Mouse (Mus musculus): Measurements from ENCODE around the gene D030056L22Rik. TPM values are rescaled to one million over a fixed set of nuclear protein-coding genes. Genes with fewer than 3 reads are reported as not detected.
A peak's percentile ranks its signal among the peaks of the same experiment; 100 is the strongest.

D030056L22Rik gene
- total RNA-seq, 2 experiments from 2014 or later: 22.3 to 26.0 TPM

- intact Hi-C loops (cut with DNase I): loop anchor here (10.0 kb wide), 2 partner anchors 82 to 118 kb away; partner anchors contain the start of genes Nmrk1 and Ostf1
- peak; percentile 33 to 39 for DNase-seq (ENCODE audit: low spot score in 2 of 2)
These were observed 3.4 kb downstream of the D030056L22Rik start for GRCm38 (mm10) chr19:18716374-18716773.

- intact Hi-C loops (cut with DNase I): no loop called here
These were observed 7.3 kb downstream of the D030056L22Rik start for GRCm38 (mm10) chr19:18720337-18720736.

GRCm38 (mm10) chr19:18725186-18725585, 12.2 kb downstream of the D030056L22Rik start:
- no peak for DNase-seq (ENCODE audit: low spot score in 2 of 2)
- intact Hi-C loops (cut with DNase I): no loop called here

More at GRCm38 (mm10) chr19:18720337-18720736, 7.3 kb downstream of the D030056L22Rik start:
- DNase-seq (ENCODE audit: low spot score in 2 of 2): no peak

- intact Hi-C loops (cut with DNase I): no loop called here
- DNase-seq (ENCODE audit: low spot score in 2 of 2): no peak
These were observed 17.3 kb downstream of the D030056L22Rik start for GRCm38 (mm10) chr19:18730255-18730654.

- DNase-seq (ENCODE audit: low spot score in 2 of 2): no peak
- intact Hi-C loops (cut with DNase I): no loop called here
These were observed 18.1 kb downstream of the D030056L22Rik start for GRCm38 (mm10) chr19:18731077-18731476.

GRCm38 (mm10) chr19:18735901-18736300, 22.9 kb downstream of the D030056L22Rik start:
- no peak for DNase-seq (ENCODE audit: low spot score in 2 of 2)
- intact Hi-C loops (cut with DNase I): no loop called here

- intact Hi-C loops (cut with DNase I): no loop called here
- no peak for DNase-seq (ENCODE audit: low spot score in 2 of 2)
These were observed 26.2 kb downstream of the D030056L22Rik start for GRCm38 (mm10) chr19:18739146-18739545.

GRCm38 (mm10) chr19:18743946-18744345, 31.0 kb downstream of the D030056L22Rik start:
- no peak for DNase-seq (ENCODE audit: low spot score in 2 of 2)
- intact Hi-C loops (cut with DNase I): no loop called here

- DNase-seq (ENCODE audit: low spot score in 2 of 2): no peak
- intact Hi-C loops (cut with DNase I): no loop called here
These were observed 33.8 kb downstream of the D030056L22Rik start for GRCm38 (mm10) chr19:18746576-18747340.

- intact Hi-C loops (cut with DNase I): no loop called here
These were observed 34.4 kb downstream of the D030056L22Rik start for GRCm38 (mm10) chr19:18747379-18747778.

GRCm38 (mm10) chr19:18749598-18750339, 36.8 kb downstream of the D030056L22Rik start, which contains the start of gene Trpm6:
Gene Trpm6, plus strand, starts transcription at chr19:18749983.
- no peak for DNase-seq (ENCODE audit: low spot score in 2 of 2)
- intact Hi-C loops (cut with DNase I): no loop called here

More at GRCm38 (mm10) chr19:18747379-18747778, 34.4 kb downstream of the D030056L22Rik start:
- no peak for DNase-seq (ENCODE audit: low spot score in 2 of 2)

GRCm38 (mm10) chr19:18757191-18757590, 44.2 kb downstream of the D030056L22Rik start:
- intact Hi-C loops (cut with DNase I): no loop called here
- DNase-seq (ENCODE audit: low spot score in 2 of 2): no peak

GRCm38 (mm10) chr19:18757706-18758105, 44.7 kb downstream of the D030056L22Rik start:
- intact Hi-C loops (cut with DNase I): no loop called here
- no peak for DNase-seq (ENCODE audit: low spot score in 2 of 2)

GRCm38 (mm10) chr19:18758269-18758668, 45.3 kb downstream of the D030056L22Rik start:
- DNase-seq (ENCODE audit: low spot score in 2 of 2): no peak
- intact Hi-C loops (cut with DNase I): no loop called here

- no peak for DNase-seq (ENCODE audit: low spot score in 2 of 2)
- intact Hi-C loops (cut with DNase I): no loop called here
These were observed 45.9 kb downstream of the D030056L22Rik start for GRCm38 (mm10) chr19:18758916-18759315.

- intact Hi-C loops (cut with DNase I): no loop called here
- DNase-seq (ENCODE audit: low spot score in 2 of 2): no peak
These were observed 53.4 kb downstream of the D030056L22Rik start for GRCm38 (mm10) chr19:18766399-18766798.

Other genes starting within 250 kb of the D030056L22Rik start
- gene Ostf1, start 81.4 kb upstream of the D030056L22Rik start, total RNA-seq (2021): 10 to 100 TPM; 13.6 to 16.8 TPM
- 1 to 10 TPM; 4.8 TPM for gene Nmrk1, start 81.2 kb upstream of the D030056L22Rik start, total RNA-seq (2021)
- gene Carnmt1, start 42.4 kb upstream of the D030056L22Rik start, total RNA-seq (2021): 10 to 100 TPM in 1 of 2 experiments, 1 to 10 TPM in 1; 9.7 to 13.9 TPM
- gene Trpm6, start 36.8 kb downstream of the D030056L22Rik start, total RNA-seq (2021): under 1 TPM; 0.39 to 0.59 TPM

Data from left cerebral cortex, postnatal 36 days (tissue).